Mouse (Mus musculus): ENCODE results near the gene Rag2.
A peak's percentile ranks its signal among the peaks of the same experiment; 100 is the strongest.

Gene Rag2

DNA sequence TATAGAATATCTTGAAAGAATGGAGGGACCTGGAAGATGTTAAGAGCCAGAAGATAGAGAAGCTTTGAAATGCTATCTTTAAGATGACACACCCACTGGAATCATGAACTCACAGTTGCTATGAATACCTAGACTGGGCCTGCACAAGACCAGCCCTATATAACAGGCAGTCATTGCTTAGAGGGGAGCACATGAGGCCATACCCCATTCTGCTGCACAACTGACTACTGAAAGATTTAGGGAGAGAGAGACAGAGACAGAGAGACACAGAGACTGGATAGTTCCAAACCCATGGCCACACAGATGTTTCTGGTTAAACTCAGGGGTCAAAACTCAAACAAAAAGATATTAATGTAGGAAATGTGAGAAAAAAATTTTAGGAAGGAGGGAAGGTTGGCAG lies 2.7 kb downstream of the Rag2 start:
- DNase-seq = no peak

DNA sequence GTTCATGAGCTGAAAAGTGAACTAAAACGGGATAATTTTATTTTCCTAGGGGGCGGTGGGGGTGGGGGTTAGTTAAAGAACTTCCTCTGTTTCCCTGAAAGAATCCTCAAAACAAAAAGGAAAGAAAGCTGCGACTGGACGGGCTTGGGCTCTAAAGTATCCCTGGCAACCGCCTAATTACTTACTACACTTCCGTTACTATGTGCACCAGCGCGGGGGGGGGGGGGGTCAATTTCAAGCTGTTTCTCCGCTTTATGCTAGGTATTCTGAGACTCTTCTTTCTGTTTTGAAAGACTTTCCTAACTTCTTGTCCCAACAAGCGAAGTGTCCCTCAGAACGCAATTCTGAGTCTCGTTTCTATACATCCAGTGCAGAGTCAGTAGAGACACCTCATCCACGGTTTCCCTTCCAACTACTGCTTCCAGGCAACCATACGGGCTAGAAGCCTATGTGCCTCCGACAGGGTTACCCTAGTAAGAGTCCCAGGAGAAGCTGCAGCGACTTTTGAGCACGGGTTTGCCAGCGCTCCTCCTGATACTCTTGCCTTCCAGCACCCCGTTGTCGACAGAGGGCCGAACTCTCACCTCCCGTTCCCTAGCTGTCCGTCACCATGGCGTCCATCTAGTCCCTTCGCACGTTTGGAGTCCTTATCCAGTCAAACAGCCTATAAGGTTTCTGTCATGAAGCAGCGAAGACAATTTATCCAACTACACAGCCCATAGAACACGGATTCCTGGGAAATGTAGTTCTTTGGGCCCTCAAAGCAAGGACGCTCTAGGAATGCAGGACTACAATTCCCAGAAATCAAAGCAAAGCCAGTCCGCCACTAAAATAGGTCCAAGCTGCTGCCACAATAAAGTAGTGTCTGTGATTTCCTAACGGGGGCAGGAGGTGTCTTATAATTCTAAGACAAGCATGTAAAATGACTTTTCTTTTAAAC lies 4.0 kb downstream of the Rag2 start:
- peak; percentile 95 for DNase-seq

DNA sequence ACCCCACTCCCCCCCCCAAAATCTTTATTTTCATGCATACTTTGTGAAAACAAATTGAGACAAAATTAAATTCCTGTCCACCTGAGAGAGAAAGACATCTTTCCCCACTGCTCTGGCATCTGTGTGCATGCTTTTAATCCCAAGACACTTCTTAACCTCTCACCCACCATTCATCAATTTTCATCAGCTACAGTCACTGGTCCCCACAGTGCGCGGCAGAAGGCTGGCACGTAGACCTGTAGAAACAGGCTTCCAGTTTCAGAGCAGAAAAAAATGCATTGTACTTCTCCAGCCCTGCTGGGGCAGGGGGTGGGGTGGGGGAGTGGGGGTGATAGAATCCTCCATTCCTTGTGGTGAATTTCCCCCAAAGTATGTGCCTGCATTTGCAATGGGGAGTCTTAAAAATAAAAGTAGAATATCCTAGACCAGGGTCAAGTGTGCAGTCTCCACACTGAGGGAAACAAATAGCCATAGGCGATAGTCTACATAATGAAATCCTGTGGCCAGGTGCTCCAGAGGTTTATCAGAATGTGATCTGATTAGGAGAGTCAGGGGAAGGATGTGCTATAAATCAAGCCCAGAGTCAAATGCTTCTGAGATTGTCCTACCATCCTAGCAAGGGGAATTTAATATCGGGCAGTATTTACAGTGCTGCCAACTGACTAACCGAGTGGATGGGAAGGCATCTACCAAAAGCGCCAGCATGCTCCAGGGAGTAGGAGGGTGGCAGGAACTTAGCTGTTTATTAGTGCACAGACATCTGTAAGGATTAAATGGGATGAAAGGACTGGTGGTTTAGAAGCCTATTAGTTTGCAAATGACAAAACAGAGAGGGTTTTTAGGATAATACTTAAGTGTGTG lies 14.7 kb downstream of the Rag2 start:
- DNase-seq = no peak

DNA sequence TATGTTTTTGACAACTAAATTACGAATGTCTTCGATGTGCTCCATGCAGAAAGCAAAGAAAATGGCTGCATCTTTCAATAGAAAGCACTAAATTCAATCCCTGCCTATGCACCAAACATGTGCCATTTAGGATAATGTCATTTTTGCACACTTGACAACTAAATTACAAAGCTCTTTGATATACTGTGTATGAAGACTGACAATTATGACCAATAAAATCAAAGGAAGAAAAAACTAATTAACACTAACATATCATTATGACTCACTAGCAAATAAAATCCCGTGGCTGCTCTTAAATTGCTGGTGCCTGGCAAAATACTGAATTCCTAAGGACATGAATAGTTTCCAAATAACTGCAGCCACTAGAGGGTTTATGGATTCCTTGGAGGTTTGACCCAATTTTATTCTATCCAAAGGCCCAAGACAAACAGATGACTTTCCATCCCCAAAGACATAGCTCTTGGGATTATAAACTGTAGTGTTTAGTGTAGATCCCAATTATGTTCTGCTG lies 15.4 kb downstream of the Rag2 start:
- DNase-seq = no peak

DNA sequence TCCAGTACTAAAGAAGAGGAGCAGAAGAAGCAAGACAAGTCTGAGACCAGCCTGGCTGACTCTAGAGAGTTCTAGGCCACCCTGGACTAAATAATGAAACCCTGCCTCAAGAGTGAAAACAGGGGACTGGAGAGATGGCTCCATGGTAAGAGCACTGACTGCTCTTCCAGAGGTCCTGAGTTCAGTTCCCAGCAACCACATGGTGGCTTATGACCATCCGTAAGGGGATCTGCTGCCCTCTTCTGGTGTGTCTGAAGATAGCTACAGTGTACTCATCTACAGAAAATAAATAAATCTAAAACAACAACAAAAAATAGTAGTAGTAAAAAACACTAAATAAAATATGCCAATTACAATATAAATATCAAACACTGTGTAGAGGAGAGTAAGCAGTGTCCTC lies 21.3 kb downstream of the Rag2 start:
- no peak for DNase-seq

DNA sequence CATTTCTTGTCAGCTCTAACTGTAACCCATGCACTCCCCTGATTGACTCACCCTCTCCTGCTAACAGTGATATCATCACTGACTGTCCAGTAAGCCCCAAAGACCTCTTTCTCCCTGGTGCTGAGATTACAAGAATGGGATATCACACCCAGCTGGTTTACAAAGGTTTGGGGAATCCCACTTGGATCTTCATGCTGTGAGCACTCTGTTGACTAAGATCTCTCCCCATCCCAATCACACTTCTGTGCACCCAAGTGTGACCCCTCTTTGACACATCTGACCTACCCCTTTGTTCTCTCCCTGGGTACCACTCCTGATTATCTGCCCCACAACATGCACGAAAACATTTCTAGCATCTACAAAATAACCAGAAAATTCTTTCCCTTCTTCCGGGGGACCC lies 23.8 kb downstream of the Rag2 start:
- DNase-seq = no peak

DNA sequence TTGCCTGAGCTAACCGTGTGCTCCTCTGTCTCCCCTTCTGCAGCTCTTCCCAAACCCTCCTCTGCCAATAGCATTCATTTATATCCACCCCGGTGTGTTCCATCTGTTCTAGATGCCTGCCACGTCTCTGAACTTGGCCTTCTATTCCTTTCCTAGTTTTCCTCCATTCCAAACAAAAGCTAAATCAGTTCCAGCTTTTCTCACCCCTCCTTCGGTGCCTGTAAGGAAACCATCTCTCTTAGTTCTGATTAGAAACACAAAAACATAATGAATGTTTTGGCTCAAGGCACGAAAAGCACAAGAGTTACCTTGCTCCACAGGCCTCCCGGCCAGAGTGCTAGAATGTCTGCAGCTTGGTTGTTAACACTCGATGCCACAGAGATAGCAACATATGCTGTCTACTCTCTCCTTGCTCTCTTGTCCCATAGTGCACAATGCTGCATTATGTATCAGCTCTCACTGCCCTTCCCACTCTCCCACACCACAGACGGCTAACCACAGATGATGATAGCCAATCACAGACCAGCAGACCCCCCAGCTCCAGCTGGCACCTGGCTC lies 24.7 kb downstream of the Rag2 start, which contains the start of the genes Rag1 and B230118H07Rik:
Rag1 (minus strand) TSS at position 388 of the 558 bp plus-strand sequence.
B230118H07Rik (minus strand) TSS at position 419 of the 558 bp plus-strand sequence.
- DNase-seq = no peak

DNA sequence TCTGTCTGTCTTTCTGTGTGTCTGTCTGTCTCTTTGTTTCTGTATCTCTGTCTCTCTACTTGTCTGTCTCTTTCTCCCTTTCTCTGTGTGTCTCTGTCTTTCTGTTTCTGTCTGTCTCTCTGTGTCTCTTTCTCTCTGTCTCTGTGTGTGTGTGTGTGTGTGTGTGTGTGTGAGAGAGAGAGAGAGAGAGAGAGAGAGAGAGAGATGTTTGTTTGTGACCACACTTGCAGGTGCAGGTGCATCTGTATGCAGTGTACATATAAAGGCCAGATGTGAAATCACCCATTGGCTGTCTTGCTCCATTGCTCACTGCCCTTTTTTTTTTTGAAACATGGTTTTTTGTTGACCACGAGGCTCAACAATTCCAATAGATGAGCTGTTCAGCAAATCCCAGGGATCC lies 25.9 kb downstream of the Rag2 start:
- no peak for DNase-seq

DNA sequence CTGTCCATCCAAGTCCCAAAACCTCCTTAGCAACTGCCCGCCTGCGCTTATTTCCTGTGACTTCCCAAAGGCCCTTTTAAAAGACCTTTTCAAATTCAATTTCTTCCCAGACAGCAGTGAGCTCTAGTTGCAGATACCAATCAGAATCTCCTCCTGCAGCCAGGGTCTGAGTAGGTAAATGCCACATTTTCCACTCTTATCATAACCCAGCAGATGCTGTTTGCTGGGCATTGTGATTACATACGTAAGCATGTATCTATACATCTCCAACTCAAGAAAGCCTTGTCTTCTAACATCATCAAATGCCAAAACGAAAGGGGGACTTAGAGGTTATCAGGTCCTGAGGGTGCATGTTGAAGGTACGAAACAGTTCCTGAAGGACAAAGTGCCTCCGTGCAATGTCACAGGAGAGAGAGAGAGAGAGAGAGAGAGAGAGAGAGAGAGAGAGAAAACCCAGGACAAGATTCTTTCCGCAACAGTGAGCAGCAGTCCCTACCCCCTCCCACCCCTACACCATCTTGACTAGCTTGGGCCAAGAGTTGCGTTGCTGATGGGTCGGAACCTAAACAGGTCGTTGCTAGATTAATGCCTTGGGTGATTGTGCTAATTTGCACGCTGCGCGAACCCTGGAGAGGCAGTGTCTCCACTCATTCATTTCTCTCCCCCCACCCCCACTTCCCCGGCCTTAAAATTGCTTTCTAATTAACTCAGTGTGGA lies 27.8 kb downstream of the Rag2 start:
- no peak for DNase-seq

DNA sequence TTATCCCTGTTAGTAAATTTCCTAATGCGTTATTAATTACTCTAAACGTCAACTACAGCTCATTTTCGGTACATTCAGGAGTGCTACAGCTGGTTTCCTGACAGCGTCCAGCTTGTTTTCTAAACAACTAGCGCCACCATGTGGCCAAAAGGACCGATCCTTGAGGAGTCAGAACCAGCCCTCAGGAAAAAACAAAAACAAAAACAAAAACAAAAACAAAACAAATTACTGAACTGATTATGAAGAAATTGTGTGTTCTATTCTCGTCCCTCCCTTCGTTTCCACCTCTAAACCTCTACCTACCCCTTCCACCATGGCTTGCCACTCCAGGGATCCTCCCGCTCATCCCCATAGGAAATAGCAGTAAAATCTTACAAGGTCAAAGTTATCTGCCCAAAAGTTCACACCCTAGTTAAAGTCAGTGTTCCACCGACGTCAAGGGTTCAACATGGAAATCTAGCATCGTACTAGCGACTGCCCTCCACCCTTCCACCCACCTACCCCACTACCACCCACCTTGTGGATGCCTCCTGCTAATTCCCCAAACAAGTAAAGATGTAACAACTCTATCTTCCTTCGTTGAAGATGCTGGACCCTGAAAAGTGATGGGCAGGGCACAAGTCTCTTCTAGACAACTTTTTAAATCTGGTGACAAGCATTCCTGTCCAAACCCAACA lies 28.5 kb downstream of the Rag2 start:
- peak; percentile 55 for DNase-seq

DNA sequence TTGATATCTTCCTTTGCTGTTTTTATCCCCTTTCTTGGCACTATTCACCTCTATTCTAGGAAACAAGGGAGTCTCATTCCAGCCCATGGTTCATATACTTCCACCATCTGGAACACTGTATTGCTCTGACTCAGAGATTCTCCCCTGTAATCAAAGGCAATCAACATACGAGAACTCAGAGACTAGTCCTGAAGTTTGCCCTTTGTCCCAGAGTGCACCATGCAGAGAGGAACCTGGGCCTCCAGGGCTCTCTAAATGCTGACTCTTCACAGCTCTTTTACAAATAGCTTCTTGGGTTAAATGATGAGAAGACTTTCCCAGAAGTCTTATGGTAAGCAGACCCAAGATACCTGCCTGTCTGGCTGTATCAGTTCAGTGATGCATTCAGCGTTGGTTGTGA lies 36.0 kb downstream of the Rag2 start:
- no peak for DNase-seq

DNA sequence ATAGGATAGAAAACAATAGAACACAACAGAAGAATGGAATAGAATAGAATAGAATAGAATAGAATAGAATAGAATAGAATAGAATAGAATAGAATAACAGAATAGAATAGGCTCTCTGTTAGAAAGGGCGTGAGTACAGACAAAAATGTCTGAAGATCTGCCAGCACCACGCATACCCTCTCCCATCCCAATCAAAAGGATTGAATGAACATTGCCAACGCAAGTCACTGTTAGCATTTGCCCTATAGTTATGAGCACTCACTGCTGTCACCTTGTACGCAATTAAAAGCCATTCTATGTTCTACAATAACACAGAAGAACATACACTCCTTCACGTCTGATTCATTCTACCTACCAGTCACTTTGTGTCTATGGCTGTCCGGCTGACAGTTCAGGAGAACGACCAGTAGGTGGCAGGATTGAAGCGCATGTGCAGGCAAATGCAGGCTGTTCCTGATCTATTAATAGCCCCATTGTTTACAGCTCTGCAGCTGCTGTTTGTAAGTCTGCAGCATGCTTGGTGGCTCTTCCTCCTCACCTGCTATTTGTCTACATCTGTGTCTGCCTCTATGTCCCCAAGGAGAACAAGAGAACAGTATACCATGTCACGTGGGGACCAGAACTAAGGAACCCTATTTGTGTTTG lies 40.7 kb downstream of the Rag2 start:
- peak; percentile 69 for DNase-seq

DNA sequence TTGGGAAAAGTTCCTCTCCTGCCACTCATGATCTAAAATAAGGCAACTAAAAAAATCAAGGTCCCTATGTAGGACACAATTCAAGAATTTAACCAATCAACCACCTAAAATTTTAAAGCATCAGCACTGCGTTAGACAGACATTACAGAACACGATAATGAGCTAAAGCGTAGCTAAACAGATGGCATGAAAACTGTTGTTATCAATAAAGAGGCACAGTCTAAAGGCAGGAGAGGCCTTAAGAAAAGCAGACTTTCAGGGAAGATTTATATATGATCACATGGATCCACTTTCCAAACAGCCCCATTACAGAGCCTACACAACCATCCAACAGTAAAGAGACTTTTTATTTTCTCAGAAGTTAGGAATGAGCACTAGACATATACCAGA lies 41.2 kb downstream of the Rag2 start:
- DNase-seq = no peak

DNA sequence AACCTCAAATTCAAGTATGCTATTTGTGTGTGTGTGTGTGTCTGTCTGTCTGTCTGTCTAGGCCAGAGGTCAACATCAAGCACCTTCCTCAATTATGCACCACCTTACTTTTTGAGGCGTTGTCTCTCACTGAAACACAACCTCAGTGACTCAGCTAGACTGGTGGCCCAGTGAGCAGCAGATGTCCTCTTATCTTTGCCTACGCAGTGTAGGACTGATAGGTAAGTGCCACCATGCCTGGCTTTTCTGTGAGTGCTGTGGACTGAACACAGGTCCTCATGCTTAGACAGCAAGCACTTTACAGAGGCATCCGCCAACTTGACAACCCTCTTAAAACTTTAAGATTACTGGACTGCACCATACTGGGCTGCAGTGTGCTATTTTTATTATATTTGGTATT lies 44.2 kb downstream of the Rag2 start:
- no peak for DNase-seq

DNA sequence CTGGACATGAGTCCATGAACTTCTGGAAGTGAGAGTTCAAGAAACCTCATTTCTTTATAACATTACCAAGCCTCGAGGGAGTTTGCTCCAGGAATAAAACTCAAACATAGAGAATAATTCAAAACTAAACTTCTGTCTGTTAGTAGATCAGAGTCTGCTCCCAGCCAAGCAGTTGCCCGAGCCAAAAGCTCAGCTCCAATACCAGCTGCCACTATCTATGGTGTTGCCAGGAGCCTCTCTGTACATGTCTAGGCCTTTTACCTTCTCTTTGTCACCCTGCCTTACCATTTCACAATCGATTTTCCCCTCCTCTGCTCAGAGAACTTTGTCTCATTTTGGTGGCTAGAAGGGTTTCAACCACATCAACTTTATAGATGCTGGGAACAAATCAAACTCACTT lies 49.0 kb downstream of the Rag2 start:
- DNase-seq = no peak

DNA sequence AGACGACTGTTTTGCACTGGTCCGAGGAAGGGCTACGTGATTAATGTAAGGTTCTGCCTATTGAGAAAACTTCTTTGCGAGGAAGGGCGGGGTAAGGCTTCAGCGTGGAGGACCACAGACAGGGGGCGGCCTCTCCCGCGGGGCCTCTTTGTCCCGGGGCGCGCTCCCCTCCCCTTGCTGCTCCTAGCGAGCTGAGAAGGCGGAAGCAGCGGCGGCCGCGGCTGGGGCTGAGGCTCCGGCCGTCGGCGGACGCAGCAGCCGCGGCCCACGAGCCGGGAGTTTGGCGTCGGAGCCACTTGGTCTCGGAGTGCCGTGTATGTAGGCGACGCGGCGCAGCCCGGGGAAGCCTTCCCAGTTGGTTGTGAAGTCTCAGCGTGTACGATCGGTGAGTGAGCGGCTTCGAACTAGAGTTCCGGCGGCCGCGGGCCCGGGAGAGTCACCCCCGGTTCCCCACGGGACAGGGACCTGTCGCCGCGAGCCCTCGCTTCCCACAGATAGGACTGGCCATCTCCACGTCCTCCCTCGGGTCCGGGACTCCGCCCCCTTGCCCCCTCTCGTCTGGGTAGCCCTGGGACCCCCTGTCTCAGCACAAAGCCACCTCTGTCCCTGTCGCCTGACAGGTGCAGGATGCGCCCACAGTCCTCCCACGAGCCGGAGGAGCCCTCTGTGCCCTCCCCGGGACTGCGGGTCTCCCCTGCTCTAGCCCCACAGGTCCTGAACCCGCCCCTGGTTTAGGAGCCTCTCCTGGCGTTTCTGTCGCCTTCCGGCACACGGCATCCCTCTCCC lies 53.9 kb downstream of the Rag2 start, which contains the start of gene Traf6:
Traf6 (plus strand) TSS at position 194 of the 786 bp plus-strand sequence.
- DNase-seq = peak; percentile 80

DNA sequence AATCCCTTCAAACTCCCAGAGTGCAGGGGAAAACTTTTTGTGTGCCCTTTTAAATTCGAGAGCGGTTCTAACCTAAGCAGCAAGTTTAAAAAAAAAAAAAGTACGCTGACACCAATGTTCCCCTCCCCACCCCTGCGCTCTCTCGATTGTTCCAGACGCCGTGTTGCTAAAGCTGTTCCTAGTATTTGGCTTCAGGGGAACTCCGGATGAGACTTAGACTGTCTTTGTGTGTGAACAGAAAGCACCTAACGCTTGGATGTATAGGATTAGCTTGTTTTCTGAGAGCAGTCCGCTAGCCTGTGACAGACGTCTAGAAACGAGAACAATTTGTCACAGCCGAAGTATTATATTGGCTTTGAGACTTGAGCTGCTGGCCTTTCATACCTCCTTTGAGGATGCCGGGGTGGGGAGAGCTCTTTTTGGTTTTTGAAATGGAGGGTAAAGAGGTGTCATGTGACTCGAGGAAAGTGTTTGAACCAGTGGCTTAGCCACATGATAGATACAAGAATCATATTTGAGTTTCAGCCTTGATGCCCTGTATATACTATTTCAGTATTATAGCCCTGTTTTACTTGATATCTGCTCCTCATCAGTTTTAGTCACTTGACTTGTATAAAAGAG lies 54.8 kb downstream of the Rag2 start:
- DNase-seq = no peak

All from kidney, adult 11 months (tissue).